Mouse (Mus musculus): ENCODE measurements around the gene Map4k3. TPM values are rescaled to one million over a fixed set of nuclear protein-coding genes. Genes with fewer than 3 reads are reported as not detected.

Map4k3 gene
- total and polyA plus RNA-seq, 3 experiments = 3.2 to 4.1 TPM; not detected in 1

GRCm38 (mm10) chr17:80663623-80664022 is 64.7 kb downstream of the Map4k3 start:
- H3K79me2 ChIP-seq (ENCODE audit: control insufficient read depth, insufficient read depth, low read length, poor library complexity) = no peaks in the 10 kb centered on the region
- H3K4me3 ChIP-seq (ENCODE audit: control insufficient read depth in 1 of 2, insufficient read depth in 1 of 2, low read depth in 2 of 2, low read length in 2 of 2) = no peak overlapping the region
- H3K27me3 ChIP-seq (ENCODE audit: control insufficient read depth in 1 of 2, insufficient read depth in 2 of 2, low read length in 2 of 2) = no peaks in the 10 kb centered on the region
- H3K27ac ChIP-seq (ENCODE audit: control insufficient read depth, low read depth, low read length) = no peak overlapping the region
- H3K9ac ChIP-seq (ENCODE audit: control insufficient read depth, low read depth, low read length, poor library complexity, severe bottlenecking) = no peak overlapping the region
- H3K36me3 ChIP-seq (ENCODE audit: control insufficient read depth in 1 of 2, insufficient read depth in 2 of 2, low read length in 2 of 2) = no peaks in the 10 kb centered on the region
- TF ChIP-seq KAT2A (conservative IDR thresholded peaks at IDR 0.05; ENCODE audit: low read depth, low read length) (no peak), E2F4 (IDR thresholded peaks at IDR 0.05; ENCODE audit: borderline replicate concordance, low read depth, low read length) (no peak), CTCF (IDR thresholded peaks at IDR 0.05 in 2 of 3, conservative IDR thresholded peaks at IDR 0.05 in 1 of 3; ENCODE audit: control insufficient read depth in 1 of 3, insufficient read depth in 1 of 3, low read depth in 2 of 3, low read length in 3 of 3, poor library complexity in 1 of 3, severe bottlenecking in 1 of 3) (no peak), UBTF (IDR thresholded peaks at IDR 0.05; ENCODE audit: borderline replicate concordance, insufficient read depth, low read depth, low read length) (no peak), HCFC1 (IDR thresholded peaks at IDR 0.05; ENCODE audit: low read depth, low read length) (no peak), CHD2 (IDR thresholded peaks at IDR 0.05; ENCODE audit: low read length) (no peak), MEF2A (IDR thresholded peaks at IDR 0.05; ENCODE audit: extremely low read depth, insufficient replicate concordance, low read depth, low read length, poor library complexity, severe bottlenecking) (no peak), MAX (IDR thresholded peaks at IDR 0.05; ENCODE audit: low read length) (no peak), USF1 (IDR thresholded peaks at IDR 0.05; ENCODE audit: low read depth, low read length) (no peak), NRF1 (IDR thresholded peaks at IDR 0.05; ENCODE audit: insufficient read depth, low read depth, low read length, poor library complexity, severe bottlenecking) (no peak), JUND (IDR thresholded peaks at IDR 0.05; ENCODE audit: low read depth, low read length) (no peak), RAD21 (IDR thresholded peaks at IDR 0.05; ENCODE audit: low read depth, low read length) (no peak), ETS1 (IDR thresholded peaks at IDR 0.05; ENCODE audit: low read depth, low read length) (no peak)
- no peaks in the 10 kb centered on the region for H3K4me1 ChIP-seq (ENCODE audit: control insufficient read depth in 1 of 2, insufficient read depth in 2 of 2, low read length in 2 of 2)
- H3K9me3 ChIP-seq (replicated peaks; ENCODE audit: insufficient read depth, low read length) = no peaks in the 10 kb centered on the region
- DNase-seq (ENCODE audit: low read depth, low spot score) = no peak

- no peaks in the 10 kb centered on the region for H3K9me3 ChIP-seq (replicated peaks; ENCODE audit: insufficient read depth, low read length)
- TF ChIP-seq TCF12 (IDR thresholded peaks at IDR 0.05; ENCODE audit: low read depth, low read length) (no peak), HCFC1 (IDR thresholded peaks at IDR 0.05; ENCODE audit: low read depth, low read length) (no peak), MYB (IDR thresholded peaks at IDR 0.05; ENCODE audit: low read depth, low read length) (no peak), UBTF (IDR thresholded peaks at IDR 0.05; ENCODE audit: borderline replicate concordance, insufficient read depth, low read depth, low read length) (no peak), RAD21 (IDR thresholded peaks at IDR 0.05; ENCODE audit: low read depth, low read length) (no peak)
- DNase-seq (ENCODE audit: low read depth, low spot score) = no peak
- no peaks in the 10 kb centered on the region for H3K27me3 ChIP-seq (ENCODE audit: control insufficient read depth in 1 of 2, insufficient read depth in 2 of 2, low read length in 2 of 2)
- no peak overlapping the region for H3K27ac ChIP-seq (ENCODE audit: control insufficient read depth, low read depth, low read length)
- H3K79me2 ChIP-seq (ENCODE audit: control insufficient read depth, insufficient read depth, low read length, poor library complexity) = no peaks in the 10 kb centered on the region
- no peaks in the 10 kb centered on the region for H3K4me1 ChIP-seq (ENCODE audit: control insufficient read depth in 1 of 2, insufficient read depth in 2 of 2, low read length in 2 of 2)
- no peaks in the 10 kb centered on the region for H3K36me3 ChIP-seq (ENCODE audit: control insufficient read depth in 1 of 2, insufficient read depth in 2 of 2, low read length in 2 of 2)
- H3K4me3 ChIP-seq (ENCODE audit: control insufficient read depth in 1 of 2, insufficient read depth in 1 of 2, low read depth in 2 of 2, low read length in 2 of 2) = no peak overlapping the region
- no peak overlapping the region for H3K9ac ChIP-seq (ENCODE audit: control insufficient read depth, low read depth, low read length, poor library complexity, severe bottlenecking)
Measured at GRCm38 (mm10) chr17:80662836-80663620, 65.3 kb downstream of the Map4k3 start.
